Mouse (Mus musculus) midbrain, embryonic 16.5 days (tissue): ENCODE data around the gene Slc25a11. TPM values are rescaled to one million over a fixed set of nuclear protein-coding genes. Genes with fewer than 3 reads are reported as not detected.

Experiments
- ATAC-seq: fragments of 200-750 bp; cut with Nextera tagmentation; 2 replicates; pipeline ENCODE4 v1.8.0; 2017; ENCODE audit warnings: moderate TSS enrichment
- H3K27ac ChIP-seq: fragments of 300-500 bp; sonication (generic); 2 replicates; pipeline ENCODE4 v1.5.1; 2014; ENCODE audit warnings: mild to moderate bottlenecking, low read length, mixed read lengths
- H3K27me3 ChIP-seq: fragments of 300-500 bp; sonication (generic); 2 replicates; pipeline ENCODE4 v1.6.1; 2014; ENCODE audit warnings: low read depth, low read length, mixed read lengths; ENCODE audit not compliant: control insufficient read depth, insufficient read depth
- H3K36me3 ChIP-seq: fragments of 300-500 bp; sonication (generic); 2 replicates; pipeline ENCODE4 v1.6.1; 2014; ENCODE audit warnings: mild to moderate bottlenecking, low read length, moderate library complexity, mixed read lengths; ENCODE audit not compliant: control insufficient read depth, insufficient read depth
- H3K4me1 ChIP-seq: fragments of 300-500 bp; sonication (generic); 2 replicates; pipeline ENCODE4 v1.6.1; 2014; ENCODE audit warnings: mild to moderate bottlenecking, low read length, mixed read lengths; ENCODE audit not compliant: control insufficient read depth, insufficient read depth
- H3K4me2 ChIP-seq: fragments of 300-500 bp; sonication (generic); 2 replicates; pipeline ENCODE4 v1.6.1; 2014; ENCODE audit warnings: mild to moderate bottlenecking, low read length, mixed read lengths
- H3K4me3 ChIP-seq: fragments of 300-500 bp; sonication (generic); 2 replicates; pipeline ENCODE4 v1.5.1; 2014; ENCODE audit warnings: low read depth, mild to moderate bottlenecking, low read length, moderate library complexity, mixed read lengths
- H3K9ac ChIP-seq: fragments of 300-500 bp; sonication (generic); 2 replicates; pipeline ENCODE4 v1.6.1; 2014; ENCODE audit warnings: low read depth, low read length, mixed read lengths
- H3K9me3 ChIP-seq: fragments of 300-500 bp; sonication (generic); replicated peaks from 2 replicates; pipeline ENCODE4 v1.6.1; 2014; ENCODE audit warnings: mild to moderate bottlenecking, low read length, mixed read lengths; ENCODE audit not compliant: control insufficient read depth, poor library complexity, severe bottlenecking
- WGBS: fragments of 180-500 bp; shearing (Covaris S2); extraction: QIAGEN DNeasy Blood & Tissue Kit; methylation state at CpG from one replicate; pipeline ENCODE4 v1.1.7; 2014; 5-methylcytosine and 5-hydroxymethylcytosine counted together
- polyA plus RNA-seq: library from polyadenylated mRNA; unstranded; fragments of >200 nt; fragmentation: Nextera tagmentation; extraction: Ambion mirVana; gene quantifications from 2 replicates; pipeline ENCODE4 v1.2.1, GENCODE M21; 2015

Gene Slc25a11
- polyA plus RNA-seq, 1 experiment from 2014 or later, result 174 TPM

GRCm38 (mm10) chr11:70681170-70681569 is 33.9 kb upstream of the Slc25a11 start:
- Histone ChIP-seq H3K9me3 (no peaks in the 10 kb centered on the region), H3K27me3 (no peaks in the 10 kb centered on the region), H3K36me3 (peaks cover 16% of the 10 kb centered on the region), H3K4me3 (no peak overlapping the region), H3K9ac (no peak overlapping the region), H3K4me1 (peaks cover 11% of the 10 kb centered on the region), H3K27ac (no peak overlapping the region), H3K4me2 (no peak overlapping the region)
- peak; percentile 21; the same call in 1 of the 2 replicates for ATAC-seq
- 66% methylated on average over 12 of the region's 12 CpGs for WGBS

GRCm38 (mm10) chr11:70679894-70680293 is 32.6 kb upstream of the Slc25a11 start:
- no peak overlapping the region for H3K9ac ChIP-seq
- H3K27ac ChIP-seq, result no peak overlapping the region
- H3K9me3 ChIP-seq, result no peaks in the 10 kb centered on the region
- no peak overlapping the region for H3K4me3 ChIP-seq
- no peak overlapping the region for H3K4me2 ChIP-seq
- no peaks in the 10 kb centered on the region for H3K27me3 ChIP-seq
- 92% methylated on average over 8 of the region's 8 CpGs for WGBS
- ATAC-seq, result no peak
- H3K4me1 ChIP-seq, result peaks cover 7% of the 10 kb centered on the region
- peaks cover 20% of the 10 kb centered on the region for H3K36me3 ChIP-seq

- no peaks in the 10 kb centered on the region for H3K9me3 ChIP-seq
- H3K4me2 ChIP-seq, result no peak overlapping the region
- 94% methylated on average over 8 of the region's 8 CpGs for WGBS
- H3K4me3 ChIP-seq, result no peak overlapping the region
- H3K9ac ChIP-seq, result no peak overlapping the region
- peaks cover 7% of the 10 kb centered on the region for H3K4me1 ChIP-seq
- H3K27ac ChIP-seq, result no peak overlapping the region
- peaks cover 20% of the 10 kb centered on the region for H3K36me3 ChIP-seq
- ATAC-seq, result no peak
- H3K27me3 ChIP-seq, result no peaks in the 10 kb centered on the region
Measured at GRCm38 (mm10) chr11:70679361-70679760, 32.1 kb upstream of the Slc25a11 start.

DNA sequence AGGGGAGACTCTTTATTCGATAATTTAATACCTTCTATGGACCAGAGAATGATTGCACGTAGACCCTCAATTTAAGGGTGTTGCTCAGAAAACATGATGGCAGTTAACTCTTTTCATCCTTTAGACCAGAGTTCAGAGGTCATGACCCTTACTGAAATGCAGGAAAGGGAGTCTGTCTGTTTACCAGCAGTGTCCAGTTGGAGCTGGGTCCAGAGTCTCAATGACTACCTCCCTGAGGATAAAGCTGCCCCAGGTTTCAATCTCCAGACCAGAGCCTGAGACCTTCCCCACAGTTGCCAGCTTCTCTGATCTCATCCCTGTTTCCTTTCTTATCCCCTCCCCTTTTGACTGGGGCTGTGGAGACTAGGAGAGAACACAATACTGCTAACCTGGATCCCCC is 31.3 kb upstream of the Slc25a11 start:
- no peak overlapping the region for H3K27ac ChIP-seq
- H3K4me2 ChIP-seq, result no peak overlapping the region
- ATAC-seq, result no peak
- H3K9me3 ChIP-seq, result no peaks in the 10 kb centered on the region
- H3K9ac ChIP-seq, result no peak overlapping the region
- no peaks in the 10 kb centered on the region for H3K27me3 ChIP-seq
- WGBS, result 75% methylated on average over 2 of the region's 2 CpGs
- H3K4me1 ChIP-seq, result peaks cover 7% of the 10 kb centered on the region
- peaks cover 15% of the 10 kb centered on the region for H3K36me3 ChIP-seq
- no peak overlapping the region for H3K4me3 ChIP-seq

DNA sequence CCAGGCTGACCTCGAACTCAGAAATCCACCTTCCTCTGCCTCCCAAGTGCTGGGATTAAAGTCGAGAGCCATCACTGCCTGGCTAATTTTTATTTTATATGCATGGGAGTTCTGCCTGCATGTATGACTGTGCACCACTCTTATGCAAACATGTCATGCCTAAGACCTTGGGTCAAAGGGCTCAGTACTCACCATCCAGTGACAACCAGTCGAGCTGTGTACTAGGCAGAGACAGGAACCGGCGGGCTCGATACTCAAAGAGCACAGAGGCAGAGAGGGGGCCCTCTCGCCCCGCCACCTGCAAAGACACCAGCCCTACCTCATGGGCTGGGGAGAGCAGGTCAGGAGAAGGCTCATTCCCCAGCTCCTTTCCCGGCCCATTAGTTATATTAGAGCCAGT is 30.8 kb upstream of the Slc25a11 start:
- 81% methylated on average over 9 of the region's 9 CpGs for WGBS
- Histone ChIP-seq H3K36me3 (peaks cover 15% of the 10 kb centered on the region), H3K4me3 (no peak overlapping the region), H3K4me2 (no peak overlapping the region), H3K27me3 (no peaks in the 10 kb centered on the region), H3K9ac (no peak overlapping the region), H3K4me1 (peaks cover 7% of the 10 kb centered on the region), H3K27ac (no peak overlapping the region), H3K9me3 (no peaks in the 10 kb centered on the region)
- ATAC-seq, result no peak

DNA sequence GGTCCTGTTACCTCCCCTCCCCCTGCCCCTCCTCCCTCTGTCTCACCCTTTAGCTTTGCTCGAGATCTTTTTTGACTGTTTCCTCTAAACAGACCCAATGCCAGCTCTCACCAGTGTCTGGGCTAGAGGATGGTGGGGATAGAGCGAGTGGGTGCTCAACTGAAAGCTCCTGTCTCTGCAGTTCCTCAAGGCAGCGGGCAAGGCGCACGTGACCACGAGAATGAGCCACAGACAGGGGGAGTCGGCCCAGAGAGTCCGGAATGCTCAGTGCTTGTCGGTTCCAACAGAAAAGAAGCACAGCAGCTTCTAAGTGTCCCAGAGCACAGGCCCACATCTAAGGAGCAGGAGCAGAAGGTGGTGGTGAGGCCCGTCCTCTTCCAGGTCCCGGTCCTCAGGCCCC is 27.2 kb upstream of the Slc25a11 start:
- no peaks in the 10 kb centered on the region for H3K27me3 ChIP-seq
- H3K4me3 ChIP-seq, result no peak overlapping the region
- H3K4me1 ChIP-seq, result peaks cover 12% of the 10 kb centered on the region
- no peak overlapping the region for H3K9ac ChIP-seq
- ATAC-seq, result no peak
- H3K36me3 ChIP-seq, result peaks cover 13% of the 10 kb centered on the region
- no peak overlapping the region for H3K27ac ChIP-seq
- H3K4me2 ChIP-seq, result no peak overlapping the region
- H3K9me3 ChIP-seq, result no peaks in the 10 kb centered on the region
- WGBS, result 68% methylated on average over 11 of the region's 11 CpGs

DNA sequence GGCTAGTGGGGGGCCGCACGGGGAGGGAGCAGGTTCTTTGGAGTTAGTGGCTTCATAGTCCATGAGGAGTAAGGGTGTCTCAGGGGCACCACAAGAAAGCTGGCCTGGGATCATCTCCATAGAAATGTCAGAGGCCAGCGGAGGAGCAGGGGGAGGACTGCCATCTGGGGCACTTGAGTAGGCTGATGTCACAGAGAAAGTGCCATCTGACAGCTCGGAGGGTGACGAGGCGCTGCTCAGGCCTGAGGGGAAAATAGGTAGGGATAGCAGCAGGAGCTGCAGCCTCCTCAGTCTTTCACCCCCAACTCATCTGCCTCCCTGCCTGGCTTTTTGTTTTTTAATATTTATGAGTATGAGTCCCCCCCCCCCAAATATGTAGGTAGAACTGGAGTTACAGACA is 26.7 kb upstream of the Slc25a11 start:
- H3K27ac ChIP-seq, result no peak overlapping the region
- peaks cover 12% of the 10 kb centered on the region for H3K4me1 ChIP-seq
- no peaks in the 10 kb centered on the region for H3K9me3 ChIP-seq
- H3K4me3 ChIP-seq, result no peak overlapping the region
- no peak overlapping the region for H3K9ac ChIP-seq
- no peak overlapping the region for H3K4me2 ChIP-seq
- no peak for ATAC-seq
- H3K36me3 ChIP-seq, result peaks cover 12% of the 10 kb centered on the region
- 49% methylated on average over 6 of the region's 6 CpGs for WGBS
- H3K27me3 ChIP-seq, result no peaks in the 10 kb centered on the region

- Histone ChIP-seq H3K4me3 (no peak overlapping the region), H3K36me3 (peaks cover 8% of the 10 kb centered on the region), H3K9ac (no peak overlapping the region), H3K27ac (no peak overlapping the region), H3K4me2 (no peak overlapping the region; the same call in 1 of the 2 replicates), H3K4me1 (peaks cover 22% of the 10 kb centered on the region), H3K27me3 (no peaks in the 10 kb centered on the region), H3K9me3 (no peaks in the 10 kb centered on the region)
- 83% methylated on average over 16 of the region's 16 CpGs for WGBS
- no peak for ATAC-seq
Measured at GRCm38 (mm10) chr11:70671333-70672047, 24.2 kb upstream of the Slc25a11 start.

- 30% methylated on average over 14 of the region's 14 CpGs for WGBS
- ATAC-seq, result no peak
Measured at GRCm38 (mm10) chr11:70670483-70670882, 23.2 kb upstream of the Slc25a11 start.

More at GRCm38 (mm10) chr11:70670483-70670882, 23.2 kb upstream of the Slc25a11 start:
- peak overlapping the region; percentile 97 for H3K27ac ChIP-seq
- H3K9me3 ChIP-seq, result no peaks in the 10 kb centered on the region
- H3K4me1 ChIP-seq, result peaks cover 22% of the 10 kb centered on the region
- H3K4me3 ChIP-seq, result peak overlapping the region; percentile 57
- H3K27me3 ChIP-seq, result no peaks in the 10 kb centered on the region
- H3K4me2 ChIP-seq, result peak overlapping the region; percentile 79
- H3K36me3 ChIP-seq, result peaks cover 6% of the 10 kb centered on the region
- peak overlapping the region; percentile 62 for H3K9ac ChIP-seq
